Mouse (Mus musculus) gastrocnemius, adult 18-20 months (tissue): ENCODE measurements at regions not wholly inside any gene's neighbourhood (a gene's known extent, or its start where the extent isn't known, plus 50 kb on each side); places are given as distances from the start of the nearest gene placed in this dataset.

ENCODE experiments used
- DNase-seq: peaks from one replicate; pipeline ENCODE4 v3.0.0; 2021; ENCODE audit warnings: low spot score

- DNase-seq: no peak
Observed at GRCm38 (mm10) chr15:56139451-56139850, 1338.0 kb downstream of the Slc22a22 start.

- DNase-seq: no peak
Observed at GRCm38 (mm10) chr15:56136420-56136970, 1340.9 kb downstream of the Slc22a22 start.

- DNase-seq: no peak
Observed at GRCm38 (mm10) chr15:56128029-56128428, 1349.4 kb downstream of the Slc22a22 start.

- DNase-seq: no peak
Observed at GRCm38 (mm10) chr15:56119287-56120065, 1357.9 kb downstream of the Slc22a22 start.

GRCm38 (mm10) chr15:56108313-56108712 is 1369.1 kb downstream of the Slc22a22 start:
- no peak for DNase-seq

- DNase-seq: no peak
Observed at GRCm38 (mm10) chr15:56107719-56108118, 1369.7 kb downstream of the Slc22a22 start.

GRCm38 (mm10) chr15:56100133-56100735 is 1377.2 kb downstream of the Slc22a22 start:
- no peak for DNase-seq

- DNase-seq: peak; percentile 14
Observed at GRCm38 (mm10) chr15:56077838-56078567, 1399.4 kb downstream of the Slc22a22 start.

GRCm38 (mm10) chr15:56077081-56077480 is 1400.3 kb downstream of the Slc22a22 start:
- DNase-seq: no peak

- no peak for DNase-seq
Observed at GRCm38 (mm10) chr15:56076680-56077079, 1400.7 kb downstream of the Slc22a22 start.

- no peak for DNase-seq
Observed at GRCm38 (mm10) chr15:56069511-56069910, 1407.9 kb downstream of the Slc22a22 start.

GRCm38 (mm10) chr15:56067214-56067613 is 1410.2 kb downstream of the Slc22a22 start:
- DNase-seq: no peak

GRCm38 (mm10) chr15:56066540-56066939 is 1410.9 kb downstream of the Slc22a22 start:
- DNase-seq: no peak

- DNase-seq: peak; percentile 13
Observed at GRCm38 (mm10) chr15:56065872-56066534, 1411.4 kb downstream of the Slc22a22 start.

- no peak for DNase-seq
Observed at GRCm38 (mm10) chr15:56062576-56062975, 1414.8 kb downstream of the Slc22a22 start.

- no peak for DNase-seq
Observed at GRCm38 (mm10) chr15:56061326-56061725, 1416.1 kb downstream of the Slc22a22 start.

GRCm38 (mm10) chr15:56050716-56051115 is 1426.7 kb downstream of the Slc22a22 start:
- DNase-seq: no peak

GRCm38 (mm10) chr15:56047832-56048231 is 1429.6 kb downstream of the Slc22a22 start:
- DNase-seq: no peak

- DNase-seq: peak; percentile 51
Observed at GRCm38 (mm10) chr15:56046679-56047532, 1430.5 kb downstream of the Slc22a22 start.

- DNase-seq: no peak
Observed at GRCm38 (mm10) chr15:56045510-56046245, 1431.7 kb downstream of the Slc22a22 start.
